Mouse (Mus musculus): Measurements from ENCODE around the gene Slc8a3.

Gene Slc8a3

DNA sequence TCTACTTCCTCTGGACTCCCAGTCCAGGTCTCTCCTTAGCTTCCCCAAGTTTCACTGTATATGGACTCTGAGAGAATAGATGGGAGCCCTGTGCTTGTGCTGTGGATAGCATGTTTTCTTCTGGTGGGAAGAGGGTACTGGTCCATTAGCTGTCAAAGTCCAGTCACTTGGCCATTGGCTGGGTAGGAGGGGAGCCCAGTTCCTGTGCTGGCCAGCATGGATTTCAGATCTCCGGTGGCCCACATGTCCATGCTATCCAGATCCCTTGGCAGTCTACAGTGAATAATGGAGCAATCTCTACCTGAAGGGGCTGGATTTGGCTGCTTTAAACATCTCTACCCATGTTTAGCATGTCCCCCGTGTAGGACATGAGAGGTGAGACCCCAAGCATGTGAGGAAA lies 148.0 kb downstream of the Slc8a3 start:
- no peak for DNase-seq (ENCODE audit: low spot score)

- peak; percentile 45 for DNase-seq (ENCODE audit: low spot score)
Measured at GRCm38 (mm10) chr12:81182073-81182472, 150.9 kb downstream of the Slc8a3 start.

- no peak for DNase-seq (ENCODE audit: low spot score)
Measured at GRCm38 (mm10) chr12:81175252-81175651, 157.7 kb downstream of the Slc8a3 start.

- DNase-seq (ENCODE audit: low spot score), result no peak
Measured at GRCm38 (mm10) chr12:81173893-81174292, 159.1 kb downstream of the Slc8a3 start.

DNA sequence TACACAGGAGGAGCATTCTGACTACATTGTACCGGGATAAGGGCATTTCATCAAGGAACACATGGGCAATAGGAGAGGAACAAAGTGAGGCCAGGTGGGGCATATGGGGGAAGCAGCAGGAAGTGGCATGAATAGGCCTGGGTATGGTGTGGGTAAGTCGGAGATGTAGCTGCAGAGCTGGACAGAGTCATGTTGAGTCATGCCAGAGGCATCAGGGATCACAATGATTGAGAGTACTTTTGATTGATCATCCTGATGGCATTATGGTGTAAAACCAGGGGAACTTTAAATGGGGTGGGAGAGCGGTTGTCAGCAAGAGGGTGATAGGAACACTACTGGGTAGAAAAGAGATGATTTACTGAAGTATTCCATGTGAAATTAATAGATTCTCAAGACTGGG lies 160.0 kb downstream of the Slc8a3 start:
- no peak for DNase-seq (ENCODE audit: low spot score)

DNA sequence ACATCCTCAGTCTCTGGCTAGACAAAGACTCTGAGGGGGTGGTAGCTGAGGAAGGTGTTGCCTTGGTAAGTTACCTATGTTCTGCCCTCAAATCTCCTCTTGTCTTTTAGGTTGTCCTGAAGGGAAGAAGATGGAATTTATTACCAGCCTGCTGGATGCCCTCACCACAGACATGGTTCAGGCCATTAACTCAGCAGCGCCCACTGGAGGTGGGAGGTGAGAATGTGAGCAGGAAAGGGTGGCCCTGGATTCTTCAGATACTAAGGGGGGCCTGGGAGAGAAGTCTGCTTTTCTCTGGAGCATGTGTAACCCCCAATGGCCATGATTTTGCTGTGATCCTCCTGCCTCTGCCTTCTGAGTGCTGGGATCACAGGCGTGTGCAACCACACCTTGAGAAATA lies 162.9 kb downstream of the Slc8a3 start:
- DNase-seq (ENCODE audit: low spot score), result no peak

GRCm38 (mm10) chr12:81168494-81168893 lies 164.5 kb downstream of the Slc8a3 start:
- no peak for DNase-seq (ENCODE audit: low spot score)

DNA sequence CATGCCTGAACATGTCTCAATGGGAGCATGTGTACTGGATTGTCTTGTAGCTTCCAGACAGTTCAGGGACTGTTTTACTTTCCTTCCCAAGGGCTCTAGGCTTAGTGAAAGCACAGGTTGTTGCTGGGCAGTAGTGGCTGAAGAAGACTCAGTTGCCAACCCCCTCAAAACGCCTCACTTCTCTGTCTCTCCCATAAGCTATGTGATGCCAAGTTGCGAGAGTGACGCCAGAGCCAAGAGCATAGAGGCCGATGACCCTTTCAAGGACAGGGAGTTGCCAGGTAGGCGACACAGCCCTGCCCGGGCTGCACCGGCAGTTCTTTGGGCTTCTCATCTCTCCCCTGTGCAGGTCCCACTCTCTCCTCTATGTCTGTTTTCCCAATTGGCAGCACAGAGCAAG lies 164.9 kb downstream of the Slc8a3 start:
- no peak for DNase-seq (ENCODE audit: low spot score)

DNA sequence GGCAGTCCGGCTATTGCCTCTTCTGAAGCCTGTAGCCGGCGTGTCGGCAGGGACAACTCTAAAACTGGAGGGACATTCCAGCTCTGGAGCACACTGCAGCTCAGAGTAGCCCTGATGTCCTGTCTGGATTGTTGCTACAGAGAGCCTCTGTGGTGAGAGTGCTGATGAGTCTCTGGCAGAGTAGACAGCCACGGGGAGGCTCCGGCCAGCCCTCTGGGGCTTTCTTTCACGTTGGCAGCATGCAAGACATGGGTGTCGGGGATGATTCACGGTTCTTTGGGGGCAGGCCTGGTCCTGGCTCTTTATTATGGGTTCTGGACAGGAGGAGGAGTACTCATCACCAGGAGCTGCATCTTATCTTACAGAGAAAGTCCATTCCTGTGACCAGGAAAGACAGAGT lies 165.8 kb downstream of the Slc8a3 start:
- no peak for DNase-seq (ENCODE audit: low spot score)

DNA sequence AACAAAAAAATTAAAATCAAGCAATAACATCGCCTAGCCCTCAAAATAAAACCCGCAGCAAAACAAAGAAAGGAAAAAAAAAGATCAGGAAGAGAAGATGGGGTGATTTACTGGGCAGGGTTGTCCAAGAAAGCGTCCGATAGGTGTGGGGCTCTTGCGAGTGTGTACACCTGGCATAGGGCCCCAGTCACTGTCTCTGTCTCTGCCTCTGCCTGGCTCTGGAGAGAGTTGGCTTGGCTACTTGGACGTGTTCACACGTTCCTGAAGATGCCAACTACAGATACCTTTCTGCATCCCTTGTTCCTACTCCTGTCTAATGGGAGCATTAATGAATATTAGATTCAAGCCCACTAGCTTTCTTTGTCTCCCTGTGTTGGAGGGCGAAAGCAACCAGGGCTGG lies 166.4 kb downstream of the Slc8a3 start:
- DNase-seq (ENCODE audit: low spot score), result no peak

- DNase-seq (ENCODE audit: low spot score), result no peak
Measured at GRCm38 (mm10) chr12:81166092-81166491, 166.9 kb downstream of the Slc8a3 start.

DNA sequence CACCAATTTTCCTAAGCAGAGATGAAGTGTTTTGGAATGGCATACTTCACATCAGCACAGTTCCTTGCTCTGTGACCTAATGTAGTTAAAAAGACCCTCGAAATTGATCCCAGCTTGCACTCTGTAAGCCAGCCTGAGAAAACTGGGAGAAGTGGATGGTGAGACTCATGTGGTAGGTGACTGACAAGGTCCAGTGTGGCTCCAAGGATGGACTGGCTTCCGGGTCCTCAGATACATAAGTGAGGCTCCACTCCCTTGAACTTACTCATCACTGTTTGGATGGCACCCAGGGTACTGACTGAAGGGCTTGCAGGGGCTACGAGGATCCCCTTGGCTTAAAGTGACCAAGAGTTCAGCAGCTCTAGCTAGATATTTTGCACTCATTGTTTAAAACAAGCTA lies 169.4 kb downstream of the Slc8a3 start:
- DNase-seq (ENCODE audit: low spot score), result no peak

GRCm38 (mm10) chr12:81163131-81163530 lies 169.8 kb downstream of the Slc8a3 start:
- peak; percentile 14 for DNase-seq (ENCODE audit: low spot score)

GRCm38 (mm10) chr12:81161282-81161681 lies 171.7 kb downstream of the Slc8a3 start:
- DNase-seq (ENCODE audit: low spot score), result no peak

DNA sequence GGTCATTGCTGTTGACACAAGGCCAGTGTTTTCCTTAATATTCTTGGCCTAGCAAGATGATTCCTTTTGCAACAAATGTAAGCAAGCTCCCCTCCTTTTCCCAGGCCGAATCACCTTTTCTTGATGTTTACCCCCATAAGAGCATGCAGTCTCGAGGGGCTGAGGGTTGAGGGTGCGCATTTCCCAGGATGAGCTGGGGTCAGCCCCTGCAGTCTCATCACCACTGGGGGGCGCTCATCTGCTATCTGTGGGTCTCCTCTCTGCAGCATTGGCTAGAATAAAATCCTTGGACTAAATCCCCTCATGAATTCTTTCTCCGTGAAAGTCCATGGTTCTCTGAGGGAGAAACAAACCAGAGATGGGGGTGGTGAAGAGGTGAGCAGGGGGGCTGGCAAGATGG lies 172.1 kb downstream of the Slc8a3 start:
- DNase-seq (ENCODE audit: low spot score), result no peak

DNA sequence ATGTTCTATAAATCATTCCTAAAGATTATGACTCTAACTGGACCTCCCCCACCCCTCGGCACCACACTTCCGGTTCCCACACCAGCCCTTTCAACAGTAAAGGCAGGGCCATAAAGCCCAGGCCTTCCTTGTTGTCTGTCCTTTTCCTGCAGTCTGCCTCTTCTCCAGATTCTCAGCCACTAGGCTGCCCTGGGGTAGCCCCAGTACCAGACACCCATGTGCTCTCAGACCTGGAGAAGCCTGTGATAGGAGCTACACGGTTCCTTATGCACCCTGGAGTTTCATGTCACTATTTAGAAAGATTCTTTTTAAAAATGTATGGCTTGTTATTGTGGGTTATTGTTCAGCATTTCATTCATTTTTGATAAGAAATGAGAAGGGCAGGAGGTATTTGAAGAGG lies 172.6 kb downstream of the Slc8a3 start:
- no peak for DNase-seq (ENCODE audit: low spot score)

GRCm38 (mm10) chr12:81159947-81160346 lies 173.0 kb downstream of the Slc8a3 start:
- DNase-seq (ENCODE audit: low spot score), result no peak

GRCm38 (mm10) chr12:81156841-81157240 lies 176.1 kb downstream of the Slc8a3 start:
- no peak for DNase-seq (ENCODE audit: low spot score)

DNA sequence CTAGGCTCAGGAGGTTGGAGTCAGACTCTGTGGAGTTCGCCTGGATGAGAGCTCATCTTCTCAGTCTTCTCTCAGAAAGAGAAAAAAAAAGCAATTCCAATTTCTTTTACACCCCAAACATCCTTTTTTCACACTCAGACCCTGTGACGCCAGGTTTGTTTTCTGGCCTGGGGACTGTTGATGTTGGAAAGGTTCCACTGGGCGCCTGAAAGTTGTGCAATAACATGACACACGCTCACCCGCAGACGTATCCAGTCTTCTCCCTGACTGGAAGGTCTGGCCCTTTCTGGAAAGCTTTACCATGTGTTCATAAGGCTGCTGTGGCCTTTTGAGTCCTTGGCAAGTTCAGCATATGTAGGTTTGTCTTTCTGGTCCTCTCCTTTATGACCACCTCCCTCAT lies 177.3 kb downstream of the Slc8a3 start:
- peak; percentile 35 for DNase-seq (ENCODE audit: low spot score)

DNA sequence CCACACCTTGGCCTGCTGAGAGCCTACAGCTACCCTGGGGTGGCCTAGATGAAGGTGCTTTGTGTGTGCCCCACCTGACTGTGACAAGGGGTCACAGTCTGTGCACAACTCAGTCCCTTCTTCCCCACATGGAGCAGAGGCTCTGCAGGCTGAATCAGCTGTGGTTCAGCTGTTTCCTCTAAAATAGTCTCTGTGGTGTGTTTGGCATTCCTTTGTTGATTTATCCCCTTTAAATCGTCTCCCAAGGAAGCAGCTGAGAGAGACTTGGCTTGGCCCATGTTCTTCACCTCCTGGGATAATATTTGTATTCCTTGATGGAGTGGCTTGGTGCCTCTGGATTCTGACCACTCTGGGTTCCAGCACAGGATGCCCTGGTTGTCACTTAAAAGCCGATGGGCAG lies 180.9 kb downstream of the Slc8a3 start:
- no peak for DNase-seq (ENCODE audit: low spot score)

- DNase-seq (ENCODE audit: low spot score), result no peak
Measured at GRCm38 (mm10) chr12:81150917-81151316, 182.1 kb downstream of the Slc8a3 start.

- DNase-seq (ENCODE audit: low spot score), result no peak
Measured at GRCm38 (mm10) chr12:81147956-81148355, 185.0 kb downstream of the Slc8a3 start.
